Mouse (Mus musculus) cortical plate, adult 2 months (tissue): Measurements from ENCODE around the gene Fbxl17.

Experiments used
- CTCF ChIP-seq: fragments of 200-500 bp; IDR thresholded peaks from 2 replicates; pipeline ENCODE4 v1.5.1; 2011; ENCODE audit warnings: mild to moderate bottlenecking, control low read depth, low read length; ENCODE audit not compliant: insufficient read depth; ENCODE audit errors: extremely low read depth
- POLR2A ChIP-seq: fragments of 200-500 bp; IDR thresholded peaks from 2 replicates; pipeline ENCODE4 v1.6.1; 2011; ENCODE audit warnings: mild to moderate bottlenecking, low read length, control low read depth; ENCODE audit not compliant: insufficient read depth; ENCODE audit errors: extremely low read depth

GRCm38 (mm10) chr17:63402741-63403681 lies 96.8 kb downstream of the Fbxl17 start:
- TF ChIP-seq POLR2A (no peak), CTCF (no peak)
